Mouse (Mus musculus) lung, embryonic 14.5 days (tissue): ENCODE data around the gene Rbbp6. TPM values are rescaled to one million over a fixed set of nuclear protein-coding genes. Genes with fewer than 3 reads are reported as not detected.
A peak's percentile ranks its signal among the peaks of the same experiment; 100 is the strongest.

Experiments used
- ATAC-seq: fragments of 200-750 bp; cut with Nextera tagmentation; 2 replicates; pipeline ENCODE4 v1.8.0; 2017; ENCODE audit warnings: mild to moderate bottlenecking, moderate TSS enrichment, moderate library complexity; ENCODE audit not compliant: insufficient read depth
- DNase-seq: peaks from one replicate; pipeline ENCODE4 v3.0.0-alpha.2; 2015
- H3K27ac ChIP-seq: fragments of 300-500 bp; sonication (generic); 2 replicates; pipeline ENCODE4 v1.5.1; 2014; ENCODE audit warnings: low read depth, mild to moderate bottlenecking, moderate library complexity
- H3K27me3 ChIP-seq: fragments of 300-500 bp; sonication (generic); 2 replicates; pipeline ENCODE4 v1.6.1; 2014; ENCODE audit warnings: low read length, control low read depth; ENCODE audit not compliant: insufficient read depth
- H3K36me3 ChIP-seq: fragments of 300-500 bp; sonication (generic); 2 replicates; pipeline ENCODE4 v1.6.1; 2014; ENCODE audit warnings: control low read depth; ENCODE audit not compliant: insufficient read depth
- H3K4me1 ChIP-seq: fragments of 300-500 bp; sonication (generic); 2 replicates; pipeline ENCODE4 v1.6.1; 2014; ENCODE audit warnings: antibody characterized with exemption, control low read depth; ENCODE audit not compliant: insufficient read depth
- H3K4me2 ChIP-seq: fragments of 300-500 bp; sonication (generic); 2 replicates; pipeline ENCODE4 v1.6.1; 2014; ENCODE audit warnings: mild to moderate bottlenecking
- H3K4me3 ChIP-seq: fragments of 300-500 bp; sonication (generic); 2 replicates; pipeline ENCODE4 v1.5.1; 2014; ENCODE audit warnings: low read depth, low read length
- H3K9ac ChIP-seq: fragments of 300-500 bp; sonication (generic); 2 replicates; pipeline ENCODE4 v1.6.1; 2014
- H3K9me3 ChIP-seq: fragments of 300-500 bp; sonication (generic); 2 replicates; pipeline ENCODE4 v1.6.1; 2016; ENCODE audit warnings: low read depth, low read length, control low read depth
- CTCF ChIP-seq: IDR thresholded peaks from 2 replicates; pipeline ENCODE4 v1.5.1; 2016; ENCODE audit warnings: antibody characterized with exemption, low read depth
- WGBS: fragments of 180-500 bp; shearing (Covaris S2); extraction: QIAGEN DNeasy Blood & Tissue Kit; methylation state at CpG from one replicate; pipeline ENCODE4 v1.1.7; 2014; 5-methylcytosine and 5-hydroxymethylcytosine counted together
- polyA plus RNA-seq: library from polyadenylated mRNA; unstranded; fragments of >200 nt; fragmentation: Nextera tagmentation; extraction: Ambion mirVana; gene quantifications from 2 replicates; pipeline ENCODE4 v1.2.1, GENCODE M21; 2014

The Rbbp6 gene
- polyA plus RNA-seq, 1 experiment from 2014 or later: 33.2 TPM

- Histone ChIP-seq H3K27ac (no peak overlapping the region), H3K9ac (no peak overlapping the region), H3K9me3 (no peaks in the 10 kb centered on the region), H3K27me3 (no peaks in the 10 kb centered on the region), H3K36me3 (peaks cover 78% of the 10 kb centered on the region), H3K4me1 (no peaks in the 10 kb centered on the region), H3K4me2 (no peak overlapping the region), H3K4me3 (no peak overlapping the region)
- 92% methylated on average over 6 of the region's 6 CpGs for WGBS
- TF ChIP-seq CTCF: no peak
- DNase-seq (no peak), ATAC-seq (no peak)
These were observed 36.5 kb downstream of the Rbbp6 start for GRCm38 (mm10) chr7:123002028-123002410.

GRCm38 (mm10) chr7:123003207-123003606, 37.7 kb downstream of the Rbbp6 start:
- peaks cover 69% of the 10 kb centered on the region for H3K36me3 ChIP-seq
- ATAC-seq (no peak), DNase-seq (no peak)
- H3K27ac ChIP-seq: no peak overlapping the region
- no peak overlapping the region for H3K9ac ChIP-seq
- no peaks in the 10 kb centered on the region for H3K9me3 ChIP-seq
- H3K4me2 ChIP-seq: no peak overlapping the region
- no peaks in the 10 kb centered on the region for H3K4me1 ChIP-seq
- WGBS: 83% methylated on average over 4 of the region's 4 CpGs
- H3K4me3 ChIP-seq: no peak overlapping the region
- H3K27me3 ChIP-seq: no peaks in the 10 kb centered on the region
- TF ChIP-seq CTCF: no peak

- Histone ChIP-seq H3K36me3 (peaks cover 56% of the 10 kb centered on the region), H3K27ac (no peak overlapping the region), H3K4me1 (no peaks in the 10 kb centered on the region), H3K4me3 (no peak overlapping the region), H3K27me3 (no peaks in the 10 kb centered on the region), H3K4me2 (no peak overlapping the region), H3K9ac (no peak overlapping the region), H3K9me3 (no peaks in the 10 kb centered on the region)
- no peak for DNase-seq
- 88% methylated on average over 5 of the region's 5 CpGs for WGBS
- TF ChIP-seq CTCF: no peak
- no peak for ATAC-seq
These were observed 39.0 kb downstream of the Rbbp6 start for GRCm38 (mm10) chr7:123004442-123004841.

GRCm38 (mm10) chr7:123006251-123006650, 40.8 kb downstream of the Rbbp6 start:
- Histone ChIP-seq H3K27me3 (no peaks in the 10 kb centered on the region), H3K27ac (no peak overlapping the region), H3K4me3 (no peak overlapping the region), H3K9ac (no peak overlapping the region), H3K4me1 (no peaks in the 10 kb centered on the region), H3K4me2 (no peak overlapping the region), H3K36me3 (peaks cover 39% of the 10 kb centered on the region), H3K9me3 (no peaks in the 10 kb centered on the region)
- DNase-seq (no peak), ATAC-seq (no peak)
- WGBS: 70% methylated on average over 2 of the region's 2 CpGs
- TF ChIP-seq CTCF: 0 out of 2 replicates have a peak, but pooled peaks have one; percentile 6

GRCm38 (mm10) chr7:123007743-123008142, 42.3 kb downstream of the Rbbp6 start:
- H3K36me3 ChIP-seq: peaks cover 24% of the 10 kb centered on the region
- H3K9me3 ChIP-seq: no peaks in the 10 kb centered on the region
- WGBS: 58% methylated on average over 4 of the region's 4 CpGs
- H3K27me3 ChIP-seq: no peaks in the 10 kb centered on the region
- no peak overlapping the region for H3K9ac ChIP-seq
- TF ChIP-seq CTCF: no peak
- no peak for ATAC-seq
- no peak for DNase-seq
- no peak overlapping the region for H3K27ac ChIP-seq
- no peaks in the 10 kb centered on the region for H3K4me1 ChIP-seq
- no peak overlapping the region for H3K4me3 ChIP-seq
- H3K4me2 ChIP-seq: no peak overlapping the region

- TF ChIP-seq CTCF: no peak
These were observed 48.0 kb downstream of the Rbbp6 start for GRCm38 (mm10) chr7:123013466-123013865.

GRCm38 (mm10) chr7:123014729-123015128, 49.2 kb downstream of the Rbbp6 start:
- no peak overlapping the region for H3K4me3 ChIP-seq
- H3K27me3 ChIP-seq: no peaks in the 10 kb centered on the region
- H3K9me3 ChIP-seq: no peaks in the 10 kb centered on the region
- H3K9ac ChIP-seq: no peak overlapping the region
- ATAC-seq: no peak
- H3K27ac ChIP-seq: no peak overlapping the region
- no peaks in the 10 kb centered on the region for H3K36me3 ChIP-seq
- H3K4me2 ChIP-seq: no peak overlapping the region
- no peaks in the 10 kb centered on the region for H3K4me1 ChIP-seq
- TF ChIP-seq CTCF: no peak
- 54% methylated on average over 7 of the region's 7 CpGs for WGBS
- DNase-seq: no peak

More at GRCm38 (mm10) chr7:123013466-123013865, 48.0 kb downstream of the Rbbp6 start:
- Histone ChIP-seq H3K4me1 (no peaks in the 10 kb centered on the region), H3K4me3 (no peak overlapping the region), H3K27me3 (no peaks in the 10 kb centered on the region), H3K9ac (no peak overlapping the region), H3K9me3 (no peaks in the 10 kb centered on the region), H3K4me2 (no peak overlapping the region), H3K27ac (no peak overlapping the region), H3K36me3 (no peaks in the 10 kb centered on the region)
- no peak for ATAC-seq
- no peak for DNase-seq
- 65% methylated on average over 5 of the region's 5 CpGs for WGBS

- DNase-seq: peak; percentile 56
- ATAC-seq: no peak
- 24% methylated on average over 3 of the region's 3 CpGs for WGBS
- H3K27me3 ChIP-seq: no peaks in the 10 kb centered on the region
- no peaks in the 10 kb centered on the region for H3K36me3 ChIP-seq
- H3K9ac ChIP-seq: no peak overlapping the region
- peak; percentile 80 for TF ChIP-seq CTCF
- H3K4me1 ChIP-seq: no peaks in the 10 kb centered on the region
- H3K4me2 ChIP-seq: no peak overlapping the region
- H3K27ac ChIP-seq: no peak overlapping the region
- H3K4me3 ChIP-seq: no peak overlapping the region
- H3K9me3 ChIP-seq: no peaks in the 10 kb centered on the region
These were observed 52.1 kb downstream of the Rbbp6 start for GRCm38 (mm10) chr7:123017627-123018026.
